Mouse (Mus musculus) heart, postnatal 36 days (tissue): ENCODE data around the gene Slc35e2. TPM values are rescaled to one million over a fixed set of nuclear protein-coding genes. Genes with fewer than 3 reads are reported as not detected.
"Not testable (repeated sequence)": the region's sequence is repeated elsewhere in the genome, so short reads cannot be mapped to it uniquely, and the experiment has no call there.

ENCODE experiments used
- DNase-seq, 2 experiments: peaks; one replicate each; pipeline ENCODE4 v3.0.0; 2021 to 2022
- intact Hi-C: fragments of 180-260 bp; cut with DNase I; formaldehyde crosslinking; loops from one replicate; pipeline ENCODE4 v1.15.1; 2025
- total RNA-seq, 2 experiments: library from RNA; stranded (reverse); gene quantifications; 2 replicates each; pipeline ENCODE4 v1.2.3; 2021

The Slc35e2 gene
- 1 to 10 TPM; 6.7 to 8.1 TPM for total RNA-seq

DNA sequence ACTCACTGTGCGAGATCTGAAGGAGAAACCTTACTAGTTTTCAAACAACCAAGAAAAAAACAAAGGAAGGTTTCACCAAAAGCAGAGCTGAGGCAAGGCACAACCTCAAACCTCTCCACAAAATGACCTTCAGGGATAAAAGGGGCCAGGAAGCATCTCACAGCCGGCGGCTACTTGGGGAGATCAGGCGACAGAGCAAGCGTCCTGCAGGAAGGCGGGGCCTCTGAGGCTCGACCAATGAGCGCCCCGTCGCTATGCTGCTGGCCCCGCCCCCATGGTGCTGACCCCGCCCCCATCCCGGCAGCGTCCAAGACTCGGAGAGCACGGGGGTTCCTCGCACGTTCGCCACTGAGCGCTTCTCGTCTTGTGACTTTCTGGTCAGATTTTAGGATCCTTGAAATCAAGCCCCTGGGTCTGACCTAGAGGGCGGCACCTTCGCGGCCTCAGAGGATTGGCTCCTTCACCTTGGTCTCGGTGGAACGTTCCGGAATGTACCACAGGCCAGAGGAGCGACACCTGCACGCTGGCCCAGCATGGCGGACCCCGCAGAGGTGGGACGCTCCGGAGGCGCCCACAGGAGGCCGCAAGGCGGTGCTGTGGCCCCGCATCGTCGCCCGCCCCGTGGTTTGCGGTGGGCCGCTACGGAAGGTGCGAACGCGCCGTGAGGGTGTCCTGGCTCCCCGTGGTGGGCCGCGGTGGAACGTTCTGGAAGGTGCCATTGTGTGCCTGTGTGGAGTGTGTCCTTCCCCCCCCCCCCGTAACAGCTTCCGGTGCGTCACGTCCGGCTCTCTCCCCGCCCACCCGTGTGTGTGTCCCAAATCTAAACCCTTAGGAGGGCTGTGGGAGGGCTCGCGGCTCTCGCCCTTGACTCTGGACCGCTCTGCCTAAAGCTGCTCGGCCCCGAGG lies at the start of gene Slc35e2:
Gene Slc35e2 (plus strand): TSS at position 326 of the 906 bp plus-strand sequence.
- intact Hi-C loops: loop anchor here (1.0 kb wide), 1 partner anchor 23 kb away; the partner anchor contains the start of gene Cdk11b
- peak; percentile 91 to 100 for DNase-seq

DNA sequence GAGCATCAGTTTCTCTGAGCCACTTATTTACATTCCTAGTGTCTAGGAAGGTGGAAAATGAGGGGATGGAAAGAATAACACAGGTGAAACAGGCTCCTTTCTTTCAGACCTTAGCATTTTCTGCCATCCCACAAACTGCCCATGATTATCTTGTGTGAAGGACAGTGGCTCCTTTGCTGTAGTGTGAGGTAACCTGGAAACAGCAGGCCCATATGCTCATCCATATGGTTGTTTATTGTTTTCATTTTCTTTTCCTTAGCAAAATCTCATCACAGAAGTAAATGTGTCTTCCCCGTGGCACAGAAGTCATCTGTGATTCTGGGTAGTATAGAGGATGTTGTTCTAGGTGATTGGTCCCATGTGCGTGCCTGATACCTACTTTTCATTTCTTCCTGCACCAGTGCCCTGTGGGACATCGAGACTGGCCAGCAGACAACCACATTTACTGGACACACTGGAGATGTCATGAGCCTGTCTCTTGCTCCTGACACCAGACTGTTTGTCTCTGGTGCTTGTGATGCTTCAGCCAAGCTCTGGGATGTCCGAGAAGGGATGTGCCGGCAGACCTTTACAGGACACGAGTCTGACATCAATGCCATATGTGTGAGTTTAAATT lies 48.2 kb upstream of the Slc35e2 start:
- no peak for DNase-seq

DNA sequence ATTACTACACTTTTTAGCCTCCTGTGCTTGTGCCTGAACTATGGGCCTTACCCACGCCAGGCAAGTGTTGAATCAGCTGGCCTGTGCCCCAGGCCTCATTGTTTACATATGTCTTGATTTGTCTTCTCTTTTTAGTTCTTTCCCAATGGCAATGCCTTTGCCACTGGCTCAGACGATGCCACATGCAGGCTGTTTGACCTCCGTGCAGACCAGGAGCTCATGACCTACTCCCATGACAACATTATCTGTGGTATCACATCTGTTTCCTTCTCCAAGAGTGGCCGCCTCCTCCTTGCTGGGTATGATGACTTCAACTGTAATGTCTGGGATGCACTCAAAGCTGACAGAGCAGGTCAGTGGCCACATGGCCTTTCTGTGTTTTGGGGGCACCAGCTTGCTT lies 46.3 kb upstream of the Slc35e2 start:
- intact Hi-C loops: loop anchor here (5.0 kb wide), 1 partner anchor 38 kb away; no protein-coding TSS in a partner anchor
- no peak for DNase-seq

More for the DNA sequence above, 48.2 kb upstream of the Slc35e2 start:
- intact Hi-C loops: no loop called here

DNA sequence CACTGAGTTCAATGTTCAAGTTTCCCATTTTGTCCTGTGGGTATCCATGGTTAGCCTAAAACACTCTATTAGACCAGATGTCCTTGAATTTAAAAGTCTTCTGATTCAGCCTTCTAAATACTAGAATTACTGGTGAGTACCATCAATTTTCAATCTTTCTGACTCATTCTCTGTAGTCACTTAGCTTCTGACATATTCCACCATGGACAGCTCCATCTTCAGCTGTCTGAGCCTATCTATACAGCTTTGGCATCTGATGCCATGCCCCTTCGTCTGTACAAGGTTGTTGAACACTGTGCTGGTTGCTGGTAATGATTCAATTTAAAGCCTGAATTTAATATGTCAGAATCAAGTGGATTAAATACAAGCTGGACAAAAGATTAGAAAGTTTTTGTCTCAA lies 45.8 kb upstream of the Slc35e2 start:
- intact Hi-C loops: loop anchor here (5.0 kb wide), 1 partner anchor 38 kb away; no protein-coding TSS in a partner anchor
- no peak for DNase-seq

GRCm38 (mm10) chr4:155559454-155559853 lies 41.8 kb upstream of the Slc35e2 start:
- DNase-seq: no peak
- intact Hi-C loops: loop anchor here (5.0 kb wide), 1 partner anchor 42 kb away; no protein-coding TSS in a partner anchor

DNA sequence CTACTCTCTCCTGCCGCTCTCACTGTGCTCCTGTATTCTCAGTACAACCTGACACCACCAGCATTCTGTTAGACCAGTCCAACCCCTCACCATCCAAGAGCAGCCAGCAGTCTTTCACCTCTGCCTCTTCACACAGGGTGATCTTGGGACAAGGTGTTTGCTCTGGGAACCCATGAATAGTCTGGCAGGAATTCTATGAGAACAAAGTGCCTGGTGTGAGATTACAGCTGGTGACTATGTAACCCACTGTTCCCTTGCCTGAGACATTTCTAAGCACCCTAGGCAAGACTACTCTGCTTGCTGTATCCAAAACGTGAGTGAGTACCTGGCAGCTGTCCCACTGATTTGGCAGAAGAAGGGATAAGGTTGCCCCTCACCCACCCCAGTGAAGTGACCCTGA lies 40.3 kb upstream of the Slc35e2 start:
- intact Hi-C loops: no loop called here
- DNase-seq: no peak

DNA sequence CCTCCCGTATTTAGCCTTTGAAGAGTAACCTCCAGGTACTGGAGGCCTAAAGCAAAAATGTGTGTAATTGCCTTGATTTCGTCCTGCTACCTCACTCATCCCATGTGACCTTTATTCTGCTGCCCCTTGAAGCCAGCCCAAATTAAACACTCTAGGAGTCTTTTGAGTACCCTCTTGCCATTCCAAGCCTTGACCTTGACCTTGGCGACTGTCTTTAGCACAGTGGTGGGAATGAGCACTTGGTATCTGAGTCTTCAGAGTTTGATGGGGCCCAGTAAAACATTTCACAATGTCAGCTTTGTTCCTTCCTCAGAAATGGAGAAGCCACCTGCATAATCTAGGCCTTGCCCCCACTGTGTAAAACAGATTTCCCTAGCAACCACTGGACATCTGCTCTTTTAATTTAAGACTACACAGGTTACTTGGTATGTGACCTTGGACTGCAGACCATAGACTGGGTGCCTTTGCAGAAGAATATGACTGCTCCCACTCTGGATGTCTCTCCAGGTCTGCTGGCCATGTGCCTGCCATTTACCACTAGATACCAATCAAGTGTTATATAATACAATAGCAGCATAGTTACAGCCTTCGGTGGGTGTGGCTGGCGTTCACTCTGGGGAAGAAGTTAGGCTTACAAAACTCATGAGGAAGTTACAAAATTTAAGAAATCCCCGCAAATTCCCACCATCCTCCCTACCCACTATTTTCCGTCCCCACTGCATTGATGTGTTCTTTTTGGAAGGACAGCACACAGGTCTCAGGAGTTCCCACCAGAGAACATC lies 39.4 kb upstream of the Slc35e2 start, which contains the start of gene Nadk:
Gene Nadk (plus strand): TSS at position 718 of the 782 bp plus-strand sequence.
- intact Hi-C loops: no loop called here
- peak; percentile 38 to 48 for DNase-seq

- intact Hi-C loops: no loop called here
- peak; percentile 70 to 72 for DNase-seq
These were observed 38.4 kb upstream of the Slc35e2 start for GRCm38 (mm10) chr4:155562725-155563399.

GRCm38 (mm10) chr4:155563400-155564231 lies 37.6 kb upstream of the Slc35e2 start:
- peak; percentile 97 for DNase-seq
- intact Hi-C loops: no loop called here

DNA sequence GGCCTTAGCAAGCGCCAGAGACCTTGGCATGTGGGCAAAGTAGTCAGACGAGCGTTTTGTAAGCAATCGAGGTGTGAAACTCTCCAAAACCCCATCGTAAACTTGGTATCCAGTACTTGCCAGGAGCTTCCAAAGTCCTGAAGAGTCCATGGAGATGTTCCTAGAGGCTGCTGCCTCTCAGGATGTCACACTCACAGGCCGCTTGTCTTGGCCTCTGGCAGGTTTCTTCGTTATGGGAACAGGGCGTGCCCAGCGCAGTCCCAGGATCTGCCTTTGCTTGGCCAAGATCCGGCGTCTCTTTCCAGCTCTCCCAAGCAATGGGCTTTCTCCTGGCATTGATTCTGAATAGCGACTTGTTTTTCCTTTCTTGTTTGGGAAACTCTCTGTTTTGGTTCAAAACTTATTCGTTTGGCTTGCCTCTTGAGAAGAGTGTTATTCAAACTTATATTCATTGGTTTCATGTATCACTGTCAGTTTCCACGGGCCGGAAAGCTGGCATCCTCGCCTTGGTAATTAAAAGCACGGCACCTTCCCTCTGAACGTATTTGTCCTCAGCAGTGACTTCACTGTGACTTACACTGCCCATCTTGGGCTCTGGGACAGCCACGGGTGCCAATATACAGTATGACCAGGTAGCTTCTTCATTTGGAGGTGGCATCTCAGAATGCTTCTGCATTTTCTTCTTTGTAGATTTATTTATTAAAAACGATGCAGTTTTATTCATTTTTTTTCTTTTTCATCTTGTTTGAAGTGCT lies 36.7 kb upstream of the Slc35e2 start:
- DNase-seq: peak; percentile 57 to 62
- intact Hi-C loops: loop anchor here (5.0 kb wide), 1 partner anchor 197 kb away; no protein-coding TSS in a partner anchor

DNA sequence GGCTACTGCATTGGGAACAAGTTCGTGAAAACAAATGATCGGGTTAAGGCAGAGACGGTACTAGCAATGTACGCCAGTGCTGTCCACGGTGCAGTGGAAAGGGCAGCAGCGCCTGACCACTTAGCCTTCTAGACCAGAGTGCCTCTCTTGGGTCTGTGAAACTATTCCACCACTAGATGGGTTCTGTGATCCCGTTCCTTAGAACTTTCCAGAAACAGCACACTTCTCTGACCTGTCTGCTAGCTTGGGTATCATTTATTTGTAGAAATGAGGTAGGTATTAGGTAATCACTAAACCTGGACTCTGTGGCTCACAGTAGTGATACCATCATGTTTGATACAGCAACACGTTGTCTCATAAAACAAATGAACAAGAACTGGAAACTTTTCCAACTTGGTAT lies 34.7 kb upstream of the Slc35e2 start:
- no peak for DNase-seq
- intact Hi-C loops: loop anchor here (5.0 kb wide), 1 partner anchor 199 kb away; no protein-coding TSS in a partner anchor

GRCm38 (mm10) chr4:155568170-155568569 lies 33.0 kb upstream of the Slc35e2 start:
- DNase-seq: peak in 1 of 2 experiments; percentile 30
- intact Hi-C loops: loop anchor here (1.0 to 5.0 kb wide), 2 partner anchors 87 to 201 kb away; no protein-coding TSS in a partner anchor

- DNase-seq: no peak
- intact Hi-C loops: loop anchor here (1.0 to 5.0 kb wide), 2 partner anchors 88 to 202 kb away; no protein-coding TSS in a partner anchor
These were observed 32.4 kb upstream of the Slc35e2 start for GRCm38 (mm10) chr4:155568632-155569370.

DNA sequence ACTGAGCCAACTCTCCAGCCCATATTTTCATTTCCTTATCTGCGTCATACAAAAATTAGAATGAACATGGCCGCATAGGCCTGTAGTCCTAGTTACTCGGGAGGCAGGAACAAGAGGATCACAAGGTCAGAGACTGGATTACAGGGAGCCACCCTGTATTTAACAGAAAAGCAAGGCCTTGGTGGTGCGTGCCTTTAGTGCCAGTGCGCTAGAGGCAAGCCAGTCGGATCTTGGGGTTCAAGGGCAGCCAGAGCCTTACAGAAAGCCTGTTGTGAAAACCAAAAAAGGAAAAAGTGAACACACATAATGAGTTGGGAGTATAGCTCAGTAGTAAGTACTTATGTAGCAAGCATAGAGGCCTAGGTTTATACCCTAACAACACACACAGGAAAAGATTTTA lies 31.4 kb upstream of the Slc35e2 start:
- no peak for DNase-seq

GRCm38 (mm10) chr4:155570315-155570714 lies 30.9 kb upstream of the Slc35e2 start:
- DNase-seq, intact Hi-C loops: not testable (repeated sequence)

More for the DNA sequence above, 31.4 kb upstream of the Slc35e2 start:
- intact Hi-C loops: loop anchor here (5.0 kb wide), 1 partner anchor 203 kb away; no protein-coding TSS in a partner anchor

GRCm38 (mm10) chr4:155571442-155571841 lies 29.8 kb upstream of the Slc35e2 start:
- intact Hi-C loops: no loop called here
- DNase-seq: no peak

DNA sequence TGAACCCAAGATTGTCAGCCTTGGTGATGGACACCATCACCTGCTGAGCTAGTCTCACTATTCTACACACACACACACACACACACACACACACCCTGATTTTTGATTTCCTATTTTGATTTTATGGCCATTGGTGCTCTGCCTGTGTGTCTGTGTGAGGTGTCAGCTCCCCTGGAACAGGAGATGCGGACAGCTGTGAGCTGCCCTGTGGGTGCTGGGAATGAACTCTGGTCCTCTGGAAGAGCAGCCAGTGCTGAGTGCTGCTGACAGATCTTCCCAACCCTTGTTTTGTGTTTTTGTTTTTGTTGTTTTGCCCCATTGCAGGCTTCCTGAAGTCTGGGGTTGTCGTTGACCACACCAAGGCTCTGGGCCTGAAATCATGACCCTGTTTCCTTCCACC lies 28.1 kb upstream of the Slc35e2 start:
- no peak for DNase-seq
- intact Hi-C loops: no loop called here
